ENCODE assay signal across 15 mouse cellular contexts in the genomic region with DNA sequence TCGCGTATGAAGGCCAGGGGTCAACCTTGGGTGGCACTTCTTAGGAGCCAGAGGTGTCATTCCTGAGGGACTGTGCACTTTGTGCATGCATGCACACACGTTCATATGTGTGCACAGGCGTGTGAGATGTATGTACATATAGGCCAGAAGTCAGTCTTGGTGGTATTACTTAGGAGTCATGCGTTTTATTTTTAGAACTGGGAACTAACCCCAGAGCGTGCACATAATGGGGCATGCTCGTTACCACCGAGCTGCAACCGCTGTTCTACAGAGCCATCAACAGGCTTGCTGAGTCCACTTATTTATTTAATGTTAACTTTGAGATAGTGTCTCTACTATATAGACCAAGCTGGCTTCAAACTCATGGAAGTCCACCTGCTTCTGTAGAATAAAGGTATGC. TPM values are rescaled to one million over a fixed set of nuclear protein-coding genes. Genes with fewer than 3 reads are reported as not detected.
DNase-seq lines count a peak whose midpoint lies in the region; ATAC-seq and TF ChIP-seq lines count a peak whose summit lies in the region.
"Had no signal": no experiment of that assay in that cellular context is flagged by ENCODE, and none has a peak within 500 bp of the region (broad histone marks: within the 10 kb centered on the region; RNA-seq: fewer than 3 reads in every experiment).

No protein-coding gene starts in this region.

- H3K36me3 ChIP-seq in heart, postnatal 0 days (replicated peaks; ENCODE audit: control insufficient read depth, insufficient read depth, low read length) = no peaks in the 10 kb centered on the region
- no peaks in the 10 kb centered on the region; the same call in 1 of the 2 replicates for H3K36me3 ChIP-seq in liver, embryonic 15.5 days (replicated peaks)
- no peaks in the 10 kb centered on the region for H3K36me3 ChIP-seq in stomach, postnatal 0 days (ENCODE audit: control insufficient read depth, insufficient read depth, low read length)
- H3K36me3 ChIP-seq in hindbrain, embryonic 16.5 days (ENCODE audit: control insufficient read depth, insufficient read depth, low read length) = no peaks in the 10 kb centered on the region
- H3K36me3 ChIP-seq: embryonic facial prominence, embryonic 10.5 days; forebrain, embryonic 10.5 days; lung, embryonic 15.5 days had no signal

- H3K4me1 ChIP-seq in heart, postnatal 0 days (ENCODE audit: control insufficient read depth, insufficient read depth) = peaks cover 28% of the 10 kb centered on the region
- peaks cover 64% of the 10 kb centered on the region for H3K4me1 ChIP-seq in liver, embryonic 15.5 days (replicated peaks)
- H3K4me1 ChIP-seq in stomach, postnatal 0 days (replicated peaks; ENCODE audit: control insufficient read depth, insufficient read depth) = 0 out of 2 replicates have a peak, but pooled peaks cover 2% of the 10 kb centered on the region
- H3K4me1 ChIP-seq in hindbrain, embryonic 16.5 days (ENCODE audit: control insufficient read depth, insufficient read depth, low read depth, low read length) = no peaks in the 10 kb centered on the region

- no peak for ATAC-seq in heart, postnatal 0 days (ENCODE audit: insufficient read depth, low read depth)
- no peak for ATAC-seq in liver, embryonic 15.5 days (ENCODE audit: insufficient read depth)
- ATAC-seq in stomach, postnatal 0 days (ENCODE audit: low FRiP score, low TSS enrichment) = 0 out of 2 replicates have a peak, but pooled peaks have one; percentile 41
- ATAC-seq in hindbrain, embryonic 16.5 days = no peak
- ATAC-seq: hindbrain, postnatal 0 days; midbrain, embryonic 16.5 days had no signal

- no peaks in the 10 kb centered on the region for H3K27me3 ChIP-seq in heart, postnatal 0 days (ENCODE audit: control insufficient read depth, insufficient read depth, low read length)
- no peaks in the 10 kb centered on the region for H3K27me3 ChIP-seq in liver, embryonic 15.5 days
- H3K27me3 ChIP-seq in stomach, postnatal 0 days (ENCODE audit: control insufficient read depth, insufficient read depth, low read length) = no peaks in the 10 kb centered on the region
- no peaks in the 10 kb centered on the region for H3K27me3 ChIP-seq in hindbrain, embryonic 16.5 days (replicated peaks; ENCODE audit: control insufficient read depth, insufficient read depth, low read length)
- H3K27me3 ChIP-seq: lung, embryonic 15.5 days had no signal

- no peak for DNase-seq in heart, postnatal 0 days (ENCODE audit: low spot score)
- DNase-seq in heart, adult 8-10 months (ENCODE audit: low spot score) = no peak
- peak; percentile 49 for DNase-seq in MEL-GATA-1-ER (ENCODE audit: extremely low read depth, low read depth)
- DNase-seq in stomach, postnatal 0 days (ENCODE audit: low spot score) = no peak
- DNase-seq in gastrocnemius, adult 18-20 months (ENCODE audit: low spot score) = no peak
- no peak for DNase-seq in kidney, adult 11 months
- DNase-seq: cerebellum, adult 2 months; right cerebral cortex, postnatal 25 days had no signal

- peak overlapping the region; percentile 25; the same call in 1 of the 2 replicates for H3K4me2 ChIP-seq in heart, postnatal 0 days (ENCODE audit: low read depth, low read length)
- H3K4me2 ChIP-seq in liver, embryonic 15.5 days = peak overlapping the region; percentile 42
- no peak overlapping the region for H3K4me2 ChIP-seq in stomach, postnatal 0 days (replicated peaks; ENCODE audit: low read depth)
- H3K4me2 ChIP-seq in hindbrain, embryonic 16.5 days (ENCODE audit: low read length) = no peak overlapping the region
- H3K4me2 ChIP-seq: lung, embryonic 15.5 days had no signal

- no peak overlapping the region for H3K4me3 ChIP-seq in heart, postnatal 0 days (ENCODE audit: low read depth, low read length)
- H3K4me3 ChIP-seq in liver, embryonic 15.5 days (replicated peaks) = no peak overlapping the region
- H3K4me3 ChIP-seq in stomach, postnatal 0 days (ENCODE audit: low read depth, low read length) = no peak overlapping the region
- H3K4me3 ChIP-seq in hindbrain, embryonic 16.5 days (ENCODE audit: low read length) = no peak overlapping the region
- H3K4me3 ChIP-seq: embryonic facial prominence, embryonic 10.5 days; forebrain, embryonic 10.5 days; lung, embryonic 15.5 days had no signal

- no peaks in the 10 kb centered on the region for H3K9me3 ChIP-seq in heart, postnatal 0 days (replicated peaks; ENCODE audit: control insufficient read depth, low read length)
- H3K9me3 ChIP-seq in liver, embryonic 15.5 days (replicated peaks) = no peaks in the 10 kb centered on the region
- no peaks in the 10 kb centered on the region for H3K9me3 ChIP-seq in stomach, postnatal 0 days (ENCODE audit: control insufficient read depth, low read length)
- H3K9me3 ChIP-seq in hindbrain, embryonic 16.5 days (ENCODE audit: control insufficient read depth, low read length) = no peaks in the 10 kb centered on the region
- H3K9me3 ChIP-seq: embryonic facial prominence, embryonic 10.5 days; forebrain, embryonic 10.5 days; lung, embryonic 15.5 days had no signal

- WGBS in heart, postnatal 0 days = 53% methylated on average over 9 of the region's 9 CpGs
- WGBS in liver, embryonic 15.5 days (ENCODE audit: insufficient replicate concordance) = 20% methylated on average over 9 of the region's 9 CpGs
- 75% methylated on average over 9 of the region's 9 CpGs for WGBS in stomach, postnatal 0 days
- 91% methylated on average over 9 of the region's 9 CpGs for WGBS in hindbrain, embryonic 16.5 days

- H3K9ac ChIP-seq in heart, postnatal 0 days (replicated peaks; ENCODE audit: low read depth, low read length) = no peak overlapping the region
- no peak overlapping the region; the same call in 1 of the 2 replicates for H3K9ac ChIP-seq in liver, embryonic 15.5 days
- H3K9ac ChIP-seq in stomach, postnatal 0 days (ENCODE audit: low read length) = no peak overlapping the region
- H3K9ac ChIP-seq in hindbrain, embryonic 16.5 days (ENCODE audit: low read depth, low read length) = no peak overlapping the region
- H3K9ac ChIP-seq: lung, embryonic 15.5 days had no signal

- peak overlapping the region; percentile 87; the same call in 1 of the 2 replicates for H3K27ac ChIP-seq in heart, postnatal 0 days (ENCODE audit: low read depth)
- peak overlapping the region; percentile 81 for H3K27ac ChIP-seq in liver, embryonic 15.5 days (replicated peaks)
- H3K27ac ChIP-seq in stomach, postnatal 0 days (replicated peaks) = no peak overlapping the region
- no peak overlapping the region for H3K27ac ChIP-seq in hindbrain, embryonic 16.5 days (ENCODE audit: low read depth, low read length)
- H3K27ac ChIP-seq: embryonic facial prominence, embryonic 10.5 days; forebrain, embryonic 10.5 days; hindbrain, postnatal 0 days had no signal

- no peak for TF ChIP-seq EP300 in heart, postnatal 0 days (IDR thresholded peaks at IDR 0.05; ENCODE audit: low read depth)
- TF ChIP-seq EP300 in stomach, postnatal 0 days (optimal IDR thresholded peaks at IDR 0.05) = no peak

- no peak for TF ChIP-seq CTCF in heart, postnatal 0 days (IDR thresholded peaks at IDR 0.05; ENCODE audit: low read depth)
- no peak for TF ChIP-seq CTCF in stomach, postnatal 0 days (IDR thresholded peaks at IDR 0.05; ENCODE audit: low read depth)

RNA-seq across cellular contexts. Expression of gene Wbp4, which starts 41.1 kb away (rescaled TPM):
- 9.5 and 10.0 TPM in 2 replicates for total RNA-seq in heart, postnatal 0 days (2014; rRNA removed; ENCODE audit: low replicate concordance)
- polyA plus RNA-seq in heart, postnatal 0 days (2015; fragmentation: Nextera tagmentation; extraction: Ambion mirVana) = 26.6 and 27.2 TPM in 2 replicates
- total RNA-seq in heart, adult 8-10 months (2022) = 10 to 100 TPM; 20.6 to 24.0 (median 21.6) TPM
- polyA plus RNA-seq in liver, embryonic 15.5 days (2015; fragmentation: Nextera tagmentation; extraction: Ambion mirVana) = 11.2 and 13.5 TPM in 2 replicates
- polyA plus RNA-seq in stomach, postnatal 0 days (2015; fragmentation: Nextera tagmentation; extraction: Ambion mirVana) = 28.8 and 31.0 TPM in 2 replicates
- polyA plus RNA-seq in hindbrain, embryonic 16.5 days (2015; fragmentation: Nextera tagmentation; extraction: Ambion mirVana) = 38.7 and 38.9 TPM in 2 replicates
- 10 to 100 TPM; 20.7 to 23.5 TPM for total RNA-seq in gastrocnemius, adult 18-20 months (2021)

RNA-seq across cellular contexts. Expression of gene Elf1, which starts 41.4 kb away (rescaled TPM):
- total RNA-seq in heart, postnatal 0 days (2014; rRNA removed; ENCODE audit: low replicate concordance) = 11.0 and 13.2 TPM in 2 replicates
- 7.0 and 7.4 TPM in 2 replicates for polyA plus RNA-seq in heart, postnatal 0 days (2015; fragmentation: Nextera tagmentation; extraction: Ambion mirVana)
- 10 to 100 TPM in 3 of 4 experiments, 1 to 10 TPM in 1; 9.9 to 12.5 (median 12.0) TPM for total RNA-seq in heart, adult 8-10 months (2022)
- polyA plus RNA-seq in liver, embryonic 15.5 days (2015; fragmentation: Nextera tagmentation; extraction: Ambion mirVana) = 10.7 and 10.9 TPM in 2 replicates
- polyA plus RNA-seq in stomach, postnatal 0 days (2015; fragmentation: Nextera tagmentation; extraction: Ambion mirVana) = 18.7 and 19.3 TPM in 2 replicates
- polyA plus RNA-seq in hindbrain, embryonic 16.5 days (2015; fragmentation: Nextera tagmentation; extraction: Ambion mirVana) = 1.7 and 2.4 TPM in 2 replicates
- 1 to 10 TPM; 3.8 to 6.4 TPM for total RNA-seq in gastrocnemius, adult 18-20 months (2021)

Comparison
In these comparisons a context has a peak if more than half of its experiments do, and no peak if none do; other contexts are left out.
1. H3K27ac ChIP-seq: peak in heart, postnatal 0 days (single experiment) and liver, embryonic 15.5 days (single experiment); none in stomach, postnatal 0 days (single experiment) and hindbrain, embryonic 16.5 days (single experiment).
2. H3K4me2 ChIP-seq: peak in heart, postnatal 0 days (single experiment) and liver, embryonic 15.5 days (single experiment); none in stomach, postnatal 0 days (single experiment) and hindbrain, embryonic 16.5 days (single experiment).